Mouse (Mus musculus) liver, embryonic 14.5 days (tissue): ENCODE results near the gene Ndufaf2. TPM values are rescaled to one million over a fixed set of nuclear protein-coding genes. Genes with fewer than 3 reads are reported as not detected.

Source experiments
- ATAC-seq: fragments of 200-750 bp; cut with Nextera tagmentation; 2 replicates; pipeline ENCODE4 v1.8.0; 2017; ENCODE audit warnings: moderate number of reproducible peaks, mild to moderate bottlenecking, moderate library complexity; ENCODE audit not compliant: insufficient read depth
- DNase-seq, 3 experiments: peaks; one replicate each; pipeline ENCODE4 v3.0.0-alpha.2; 2012 to 2013; ENCODE audit warnings: low read depth in 3 of 3, low spot score in 3 of 3
- H3K27ac ChIP-seq: fragments of 300-500 bp; sonication (generic); 2 replicates; pipeline ENCODE4 v1.5.1; 2014; ENCODE audit warnings: moderate library complexity, mild to moderate bottlenecking, control low read depth, inconsistent platforms
- H3K27me3 ChIP-seq: fragments of 300-500 bp; sonication (generic); 2 replicates; pipeline ENCODE4 v1.6.1; 2014; ENCODE audit warnings: mild to moderate bottlenecking, low read length, moderate library complexity; ENCODE audit not compliant: control insufficient read depth, insufficient read depth
- H3K36me3 ChIP-seq: fragments of 300-500 bp; sonication (generic); replicated peaks from 2 replicates; pipeline ENCODE4 v1.6.1; 2014; ENCODE audit warnings: low read depth; ENCODE audit not compliant: control insufficient read depth, insufficient read depth
- H3K4me1 ChIP-seq, 2 experiments: fragments of 200-500 bp in 1 of 2; fragments of 300-500 bp in 1 of 2; sonication (generic) in 1 of 2; replicated peaks; 2 replicates each; pipeline ENCODE4 v1.6.1; 2012 to 2014; ENCODE audit warnings: antibody characterized with exemption in 1 of 2, inconsistent platforms in 1 of 2, low read length in 1 of 2; ENCODE audit not compliant: control insufficient read depth in 2 of 2, insufficient read depth in 2 of 2
- H3K4me2 ChIP-seq: fragments of 300-500 bp; sonication (generic); 2 replicates; pipeline ENCODE4 v1.6.1; 2014; ENCODE audit warnings: low read depth, mild to moderate bottlenecking, control low read depth, moderate library complexity
- H3K4me3 ChIP-seq, 2 experiments: fragments of 200-500 bp in 1 of 2; fragments of 300-500 bp in 1 of 2; sonication (generic) in 1 of 2; 2 replicates each; pipeline ENCODE4 v1.5.1; 2012 to 2014; ENCODE audit warnings: low read depth in 2 of 2, low read length in 2 of 2, mild to moderate bottlenecking in 2 of 2, control low read depth in 1 of 2, inconsistent platforms in 1 of 2, moderate library complexity in 1 of 2; ENCODE audit not compliant: insufficient read depth in 1 of 2
- H3K9ac ChIP-seq: fragments of 300-500 bp; sonication (generic); replicated peaks from 2 replicates; pipeline ENCODE4 v1.6.1; 2014; ENCODE audit warnings: mild to moderate bottlenecking, control low read depth, moderate library complexity
- H3K9me3 ChIP-seq: fragments of 300-500 bp; sonication (generic); 2 replicates; pipeline ENCODE4 v1.6.1; 2016; ENCODE audit warnings: low read length, mixed read lengths; ENCODE audit not compliant: control insufficient read depth
- CTCF ChIP-seq: IDR thresholded peaks from 2 replicates; pipeline ENCODE4 v1.5.1; 2016; ENCODE audit warnings: antibody characterized with exemption, low read depth, control low read depth
- EP300 ChIP-seq: IDR thresholded peaks from 2 replicates; pipeline ENCODE4 v1.6.1; 2016; ENCODE audit warnings: antibody characterized with exemption, low read depth
- WGBS: fragments of 180-500 bp; shearing (Covaris S2); extraction: QIAGEN DNeasy Blood & Tissue Kit; methylation state at CpG from one replicate; pipeline ENCODE4 v1.1.7; 2014; ENCODE audit not compliant: insufficient replicate concordance; 5-methylcytosine and 5-hydroxymethylcytosine counted together
- polyA plus RNA-seq, 2 experiments: library from polyadenylated mRNA; depleted of rRNA in 1 of 2; stranded (reverse) in 1 of 2; unstranded in 1 of 2; fragments of >200 nt; fragmentation: Nextera tagmentation in 1 of 2; extraction: Ambion mirVana in 1 of 2; gene quantifications; 2 replicates each; pipeline versions ENCODE4 v1.2.1 to v1.2.3; 2012 to 2014

Ndufaf2 gene
- polyA plus RNA-seq, 2 experiments, result 21.6 to 33.8 TPM

DNA sequence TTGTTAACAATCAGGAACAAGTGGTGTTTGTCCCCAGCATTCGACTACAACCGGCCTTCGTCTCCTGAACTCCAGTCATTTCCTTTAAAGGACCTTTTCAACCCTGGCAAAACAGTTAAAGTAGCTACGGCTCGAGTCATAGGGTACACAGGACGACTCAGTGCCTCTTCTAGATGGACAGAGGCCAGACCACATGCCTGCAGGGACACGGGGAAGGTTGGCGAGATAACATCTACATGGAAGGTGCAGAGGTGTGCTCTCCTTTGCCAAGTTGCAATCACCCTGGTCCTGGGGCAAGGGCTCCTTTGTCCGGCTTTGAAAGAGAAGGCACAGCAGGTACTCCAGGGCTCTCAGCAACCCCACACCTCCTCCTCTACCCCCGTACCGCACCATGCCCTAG is 195.0 kb downstream of the Ndufaf2 start:
- WGBS, result 59% methylated on average over 11 of the region's 11 CpGs
- Histone ChIP-seq H3K4me3 (no peak overlapping the region), H3K4me2 (no peak overlapping the region), H3K36me3 (no peaks in the 10 kb centered on the region), H3K9ac (no peak overlapping the region), H3K27ac (no peak overlapping the region), H3K27me3 (no peaks in the 10 kb centered on the region), H3K4me1 (peaks cover 0 to 2% of the 10 kb centered on the region in 2 experiments; a peak in 1 of 4 replicates), H3K9me3 (no peaks in the 10 kb centered on the region)
- no peak for ATAC-seq
- DNase-seq, result no peak
- TF ChIP-seq EP300 (no peak), CTCF (no peak)

DNA sequence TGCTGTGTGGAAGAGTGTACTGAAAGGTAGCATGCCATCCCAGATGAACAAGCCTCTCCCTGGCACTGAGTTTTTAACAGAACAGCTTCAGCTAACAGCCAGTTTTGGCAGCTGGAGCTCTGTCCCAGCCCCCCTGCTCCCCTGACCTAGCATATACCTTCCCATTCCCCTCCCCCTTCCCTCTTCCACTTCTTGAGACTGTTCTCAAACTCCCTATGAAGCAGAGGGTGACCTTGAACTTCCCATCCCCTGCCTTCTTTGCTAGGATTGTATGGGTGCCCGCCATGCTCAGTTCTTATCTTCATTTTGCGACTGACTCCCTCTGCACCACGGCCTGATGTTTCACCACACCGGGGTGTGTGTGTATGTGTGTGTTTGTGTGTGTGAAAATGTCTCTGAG is 195.7 kb downstream of the Ndufaf2 start:
- peaks cover 0 to 2% of the 10 kb centered on the region in 2 experiments; a peak in 1 of 4 replicates for H3K4me1 ChIP-seq
- no peak overlapping the region for H3K27ac ChIP-seq
- no peak for TF ChIP-seq CTCF
- no peak for TF ChIP-seq EP300
- H3K9me3 ChIP-seq, result no peaks in the 10 kb centered on the region
- H3K9ac ChIP-seq, result no peak overlapping the region
- DNase-seq, result no peak
- 52% methylated on average over 4 of the region's 4 CpGs for WGBS
- ATAC-seq, result no peak
- H3K4me2 ChIP-seq, result no peak overlapping the region
- H3K27me3 ChIP-seq, result no peaks in the 10 kb centered on the region
- H3K4me3 ChIP-seq, result no peak overlapping the region
- no peaks in the 10 kb centered on the region for H3K36me3 ChIP-seq

DNA sequence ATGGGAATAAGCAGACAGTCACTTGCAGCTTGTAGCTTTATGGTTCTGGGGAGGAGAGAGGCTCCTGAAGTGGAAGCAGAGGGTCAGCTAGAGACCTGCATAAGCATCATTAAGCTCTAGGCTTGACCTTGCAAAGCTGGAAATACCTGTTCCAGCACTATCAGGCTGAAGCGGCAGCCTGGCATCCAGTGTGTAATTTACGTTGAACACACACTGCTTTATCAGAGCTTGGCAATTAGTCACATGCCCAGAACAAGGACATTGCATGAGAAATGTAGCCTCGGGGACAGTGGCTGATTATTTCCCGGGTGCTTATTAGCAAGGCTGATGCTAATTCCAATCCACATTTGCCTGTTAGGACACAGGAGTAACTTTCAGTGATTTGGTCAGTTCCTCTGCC is 196.5 kb downstream of the Ndufaf2 start:
- H3K36me3 ChIP-seq, result no peaks in the 10 kb centered on the region
- H3K4me1 ChIP-seq, result peaks cover 0 to 2% of the 10 kb centered on the region in 2 experiments; a peak in 1 of 4 replicates
- 49% methylated on average over 4 of the region's 4 CpGs for WGBS
- H3K9ac ChIP-seq, result no peak overlapping the region
- no peak overlapping the region for H3K4me2 ChIP-seq
- no peak for DNase-seq
- H3K4me3 ChIP-seq, result no peak overlapping the region
- no peak for TF ChIP-seq EP300
- TF ChIP-seq CTCF, result no peak
- H3K27me3 ChIP-seq, result no peaks in the 10 kb centered on the region
- no peak overlapping the region for H3K27ac ChIP-seq
- ATAC-seq, result no peak
- H3K9me3 ChIP-seq, result no peaks in the 10 kb centered on the region

DNA sequence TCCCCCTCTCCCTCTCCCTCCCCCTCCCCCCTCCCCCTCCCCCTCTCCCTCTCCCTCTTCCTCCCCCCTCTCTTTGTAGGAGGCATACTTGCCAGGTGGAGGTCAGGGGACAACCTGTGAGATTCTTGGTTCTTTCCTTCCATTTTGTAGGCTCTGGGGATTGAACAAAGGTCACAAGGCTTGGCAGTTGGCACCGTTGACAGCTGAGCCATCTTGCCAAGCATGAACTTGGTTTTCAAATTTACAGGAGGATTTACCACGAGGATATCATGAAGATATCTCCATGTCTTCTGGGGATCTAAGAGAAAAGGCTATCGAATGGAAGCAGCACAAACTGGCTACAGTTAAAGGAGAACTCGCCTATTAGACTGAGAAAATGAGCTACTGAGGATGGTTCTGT is 196.9 kb downstream of the Ndufaf2 start:
- Histone ChIP-seq H3K4me2 (no peak overlapping the region), H3K27me3 (no peaks in the 10 kb centered on the region), H3K36me3 (no peaks in the 10 kb centered on the region), H3K27ac (no peak overlapping the region), H3K9me3 (no peaks in the 10 kb centered on the region), H3K4me3 (no peak overlapping the region), H3K9ac (no peak overlapping the region), H3K4me1 (peaks cover 0 to 2% of the 10 kb centered on the region in 2 experiments; a peak in 1 of 4 replicates)
- 48% methylated on average over 4 of the region's 4 CpGs for WGBS
- TF ChIP-seq EP300 (no peak), CTCF (no peak)
- DNase-seq (no peak), ATAC-seq (no peak)

DNA sequence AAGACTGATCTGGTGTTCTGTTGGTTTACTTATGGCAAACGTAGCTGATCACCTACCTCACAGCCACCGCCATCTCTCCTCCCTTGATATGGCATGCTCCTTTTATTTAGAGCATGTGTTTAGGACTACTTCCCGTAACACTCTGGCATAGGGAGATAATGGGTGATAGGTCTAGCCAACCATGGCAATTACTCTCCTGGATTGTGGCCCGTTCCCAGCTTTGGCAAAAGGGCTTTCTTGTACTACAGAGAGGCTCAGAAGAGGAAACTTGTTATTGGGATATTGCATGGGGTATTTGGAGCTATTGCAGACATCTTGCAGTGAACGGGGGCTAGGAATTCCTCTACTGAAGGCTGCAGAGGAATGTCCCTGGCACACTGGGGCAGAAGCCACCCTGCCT is 197.9 kb downstream of the Ndufaf2 start:
- Histone ChIP-seq H3K27ac (no peak overlapping the region), H3K4me1 (peaks cover 0 to 5% of the 10 kb centered on the region in 2 experiments; a peak in 1 of 4 replicates), H3K4me3 (no peak overlapping the region), H3K9me3 (no peaks in the 10 kb centered on the region), H3K36me3 (no peaks in the 10 kb centered on the region), H3K4me2 (no peak overlapping the region), H3K9ac (no peak overlapping the region), H3K27me3 (no peaks in the 10 kb centered on the region)
- 69% methylated on average over 5 of the region's 5 CpGs for WGBS
- DNase-seq (no peak), ATAC-seq (no peak)
- TF ChIP-seq CTCF (no peak), EP300 (no peak)
